Comparison of ENCODE assay signal across 8 mouse cellular contexts in the genomic region with DNA sequence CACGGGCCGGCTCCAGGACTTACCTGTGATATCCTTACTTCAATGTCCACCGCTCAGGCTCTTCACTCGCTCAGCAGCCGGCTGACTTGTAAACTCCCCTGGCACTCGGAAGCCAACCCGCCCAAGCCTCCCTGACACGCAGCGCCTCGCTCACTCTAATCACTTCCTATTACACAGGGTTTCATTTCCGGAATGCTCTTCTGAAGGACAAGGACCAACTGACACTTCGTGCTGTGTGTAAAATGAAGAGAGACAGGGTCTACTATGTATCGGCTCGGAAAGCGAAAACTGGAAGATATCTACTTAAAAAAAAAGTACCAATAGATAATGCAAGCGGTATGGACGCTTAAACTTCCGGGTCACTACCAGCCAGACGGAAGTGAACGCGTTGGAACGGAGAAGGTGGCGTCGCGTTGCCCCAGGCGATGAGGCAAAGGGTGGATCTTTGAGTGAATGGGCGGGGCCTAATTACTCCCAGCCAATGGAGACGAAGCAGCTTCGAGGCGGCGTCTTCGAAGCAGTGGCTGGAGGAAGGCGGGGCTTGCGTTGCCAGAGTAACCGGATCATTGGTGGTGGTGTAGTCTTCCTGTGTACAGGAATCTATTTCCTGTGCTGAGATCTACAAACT. TPM values are rescaled to one million over a fixed set of nuclear protein-coding genes. Genes with fewer than 3 reads are reported as not detected.
A peak's percentile ranks its signal among the peaks of the same experiment; 100 is the strongest.
DNase-seq lines count a peak whose midpoint lies in the region; ATAC-seq and TF ChIP-seq lines count a peak whose summit lies in the region.

A gene (minus strand): TSS at position 366 of the 628 bp plus-strand sequence.

- peak; percentile 99 for DNase-seq in CH12.LX (ENCODE audit: extremely low read depth)
- DNase-seq in c-Kit-positive CD71-positive TER-119-negative erythroid progenitor cells, embryonic 14.5 days (ENCODE audit: low read depth): peak; percentile 99
- DNase-seq in forebrain, embryonic 11.5 days (ENCODE audit: low spot score): peak; percentile 98
- peak; percentile 99 for DNase-seq in kidney, postnatal 36 days
- DNase-seq in telencephalon, adult 2 months (ENCODE audit: low read depth, low spot score): peak; percentile 98

- H3K79me2 ChIP-seq in CH12.LX (replicated peaks; ENCODE audit: control insufficient read depth, extremely low read depth, insufficient read depth, poor library complexity, severe bottlenecking): peaks cover 9% of the 10 kb centered on the region

- peak; percentile 99 for ATAC-seq in forebrain, embryonic 11.5 days (replicated peaks; ENCODE audit: low FRiP score)
- peak; percentile 98 for ATAC-seq in heart, embryonic 16.5 days (replicated peaks; ENCODE audit: extremely low read depth, insufficient read depth, low FRiP score)
- ATAC-seq in liver, embryonic 15.5 days (ENCODE audit: insufficient read depth): peak; percentile 99
- peak; percentile 98 for ATAC-seq in neural tube, embryonic 12.5 days (ENCODE audit: low FRiP score, low read depth)

- no peaks in the 10 kb centered on the region for H3K27me3 ChIP-seq in CH12.LX (replicated peaks)
- no peaks in the 10 kb centered on the region for H3K27me3 ChIP-seq in forebrain, embryonic 11.5 days (ENCODE audit: control insufficient read depth, insufficient read depth, low read length)
- no peaks in the 10 kb centered on the region for H3K27me3 ChIP-seq in heart, embryonic 16.5 days (ENCODE audit: control insufficient read depth, insufficient read depth, low read length)
- H3K27me3 ChIP-seq in liver, embryonic 15.5 days: no peaks in the 10 kb centered on the region
- H3K27me3 ChIP-seq in neural tube, embryonic 12.5 days (replicated peaks): no peaks in the 10 kb centered on the region

- no peak for TF ChIP-seq RAD21 in CH12.LX (IDR thresholded peaks at IDR 0.05; ENCODE audit: low read depth, low read length)

- peak within 1 kb of the TSS; percentile 85 for H3K4me2 ChIP-seq in CH12.LX (ENCODE audit: insufficient read depth, low read depth, poor library complexity, severe bottlenecking)
- H3K4me2 ChIP-seq in forebrain, embryonic 11.5 days (ENCODE audit: low read depth, low read length, severe bottlenecking): peak within 1 kb of the TSS; percentile 72
- H3K4me2 ChIP-seq in heart, embryonic 16.5 days (ENCODE audit: low read depth, low read length): peak within 1 kb of the TSS; percentile 76
- peak within 1 kb of the TSS; percentile 89 for H3K4me2 ChIP-seq in liver, embryonic 15.5 days
- peak within 1 kb of the TSS; percentile 92 for H3K4me2 ChIP-seq in neural tube, embryonic 12.5 days (replicated peaks)

- TF ChIP-seq EP300 in CH12.LX (IDR thresholded peaks at IDR 0.05; ENCODE audit: low read length): no peak

- WGBS in forebrain, embryonic 11.5 days: under 1% methylated on average over 35 of the region's 35 CpGs
- under 1% methylated on average over 35 of the region's 35 CpGs for WGBS in heart, embryonic 16.5 days
- WGBS in liver, embryonic 15.5 days (ENCODE audit: insufficient replicate concordance): under 1% methylated on average over 35 of the region's 35 CpGs
- WGBS in neural tube, embryonic 12.5 days: under 1% methylated on average over 35 of the region's 35 CpGs

- H3K4me3 ChIP-seq in CH12.LX (replicated peaks in 1 of 3; ENCODE audit: low read depth in 2 of 3, low read length in 2 of 3, poor library complexity in 1 of 3): peak within 1 kb of the TSS; percentile 76 to 90 (median 85)
- H3K4me3 ChIP-seq in forebrain, embryonic 11.5 days (ENCODE audit: low read depth, low read length): peak within 1 kb of the TSS; percentile 70
- H3K4me3 ChIP-seq in heart, embryonic 16.5 days (ENCODE audit: low read length): peak within 1 kb of the TSS; percentile 81
- peak within 1 kb of the TSS; percentile 82 for H3K4me3 ChIP-seq in liver, embryonic 15.5 days (replicated peaks)
- H3K4me3 ChIP-seq in neural tube, embryonic 12.5 days: peak within 1 kb of the TSS; percentile 74

- in situ Hi-C loops in CH12.LX (cut with MboI; ENCODE audit: low pct_ligation_motif_present, low pct_unique_long_range_greater_than_20kb, low sequenced_read_pairs): loop anchor here (25.0 kb wide), 1 partner anchor 805 kb away; no protein-coding TSS in a partner anchor

- peak within 1 kb of the TSS; percentile 91 for H3K9ac ChIP-seq in CH12.LX (ENCODE audit: insufficient read depth, low read depth)
- peak within 1 kb of the TSS; percentile 68 for H3K9ac ChIP-seq in forebrain, embryonic 11.5 days (ENCODE audit: low read length)
- peak within 1 kb of the TSS; percentile 82 for H3K9ac ChIP-seq in heart, embryonic 16.5 days (ENCODE audit: low read length)
- H3K9ac ChIP-seq in liver, embryonic 15.5 days: peak within 1 kb of the TSS; percentile 77
- H3K9ac ChIP-seq in neural tube, embryonic 12.5 days: peak within 1 kb of the TSS; percentile 71

- dilution Hi-C loops in CH12.LX (cut with MboI; ENCODE audit: extremely low pct_ligation_motif_present, extremely low pct_unique_long_range_greater_than_20kb, low sequenced_read_pairs): no loop called here

- no peak for TF ChIP-seq CTCF in CH12.LX (conservative IDR thresholded peaks at IDR 0.05 in 1 of 2, IDR thresholded peaks at IDR 0.05 in 1 of 2; ENCODE audit: low read depth in 2 of 2, low read length in 2 of 2)

- H3K36me3 ChIP-seq in CH12.LX (replicated peaks in 1 of 2; ENCODE audit: control insufficient read depth in 1 of 2, insufficient read depth in 1 of 2, low read length in 1 of 2): peaks cover 2 to 35% of the 10 kb centered on the region in 2 experiments
- no peaks in the 10 kb centered on the region for H3K36me3 ChIP-seq in forebrain, embryonic 11.5 days (ENCODE audit: control insufficient read depth, insufficient read depth, low read length)
- peaks cover 6% of the 10 kb centered on the region for H3K36me3 ChIP-seq in heart, embryonic 16.5 days (ENCODE audit: control insufficient read depth, insufficient read depth)
- H3K36me3 ChIP-seq in liver, embryonic 15.5 days (replicated peaks): peaks cover 10% of the 10 kb centered on the region
- peaks cover 3% of the 10 kb centered on the region for H3K36me3 ChIP-seq in neural tube, embryonic 12.5 days

- peak; percentile 69 for TF ChIP-seq POLR2A in CH12.LX (IDR thresholded peaks at IDR 0.05; ENCODE audit: low read depth, low read length)

- peaks cover 0 to 21% of the 10 kb centered on the region in 2 experiments; a peak in 2 of 4 replicates for H3K4me1 ChIP-seq in CH12.LX (ENCODE audit: control insufficient read depth in 1 of 2, insufficient read depth in 2 of 2)
- H3K4me1 ChIP-seq in forebrain, embryonic 11.5 days (replicated peaks; ENCODE audit: control insufficient read depth, insufficient read depth, low read length): peaks cover 3% of the 10 kb centered on the region; the same call in 1 of the 2 replicates
- H3K4me1 ChIP-seq in heart, embryonic 16.5 days (ENCODE audit: control insufficient read depth, insufficient read depth, low read length): peaks cover 12% of the 10 kb centered on the region
- H3K4me1 ChIP-seq in liver, embryonic 15.5 days (replicated peaks): peaks cover 24% of the 10 kb centered on the region
- H3K4me1 ChIP-seq in neural tube, embryonic 12.5 days: peaks cover 12% of the 10 kb centered on the region

- H3K9me3 ChIP-seq in CH12.LX (replicated peaks; ENCODE audit: low read length): no peaks in the 10 kb centered on the region
- no peaks in the 10 kb centered on the region for H3K9me3 ChIP-seq in forebrain, embryonic 11.5 days (ENCODE audit: control insufficient read depth, low read length)
- H3K9me3 ChIP-seq in heart, embryonic 16.5 days (replicated peaks; ENCODE audit: control insufficient read depth, low read length): no peaks in the 10 kb centered on the region
- no peaks in the 10 kb centered on the region for H3K9me3 ChIP-seq in liver, embryonic 15.5 days (replicated peaks)
- H3K9me3 ChIP-seq in neural tube, embryonic 12.5 days: no peaks in the 10 kb centered on the region

- peak within 1 kb of the TSS; percentile 15 for H3K27ac ChIP-seq in CH12.LX (ENCODE audit: insufficient read depth, low read depth)
- no peak within 1 kb of the TSS for H3K27ac ChIP-seq in forebrain, embryonic 11.5 days (ENCODE audit: low read depth, low read length)
- H3K27ac ChIP-seq in heart, embryonic 16.5 days (ENCODE audit: low read length): peak within 1 kb of the TSS; percentile 66
- peak within 1 kb of the TSS; percentile 81 for H3K27ac ChIP-seq in liver, embryonic 15.5 days (replicated peaks)
- H3K27ac ChIP-seq in neural tube, embryonic 12.5 days: no peak within 1 kb of the TSS

TF ChIP-seq in CH12.LX, 34 proteins besides CTCF, POLR2A, EP300 and RAD21 (continues in another document):
- TF ChIP-seq SMC3 (IDR thresholded peaks at IDR 0.05; ENCODE audit: low read depth, low read length) (no peak), IRF4 (IDR thresholded peaks at IDR 0.05; ENCODE audit: low read depth, low read length) (peak; percentile 76), PAX5 (IDR thresholded peaks at IDR 0.05; ENCODE audit: low read length) (no peak), BHLHE40 (IDR thresholded peaks at IDR 0.05; ENCODE audit: low read depth, low read length) (no peak), MAZ (IDR thresholded peaks at IDR 0.05; ENCODE audit: low read depth, low read length) (0 out of 2 replicates have a peak, but pooled peaks have one; percentile 45), UBTF (IDR thresholded peaks at IDR 0.05; ENCODE audit: low read depth, low read length) (no peak), HCFC1 (IDR thresholded peaks at IDR 0.05; ENCODE audit: low read depth, low read length) (peak; percentile 90), KAT2A (IDR thresholded peaks at IDR 0.05; ENCODE audit: insufficient replicate concordance, low read length) (peak; percentile 89; the same call in 1 of the 2 replicates), CHD2 (IDR thresholded peaks at IDR 0.05; ENCODE audit: low read length) (peak; percentile 95), ZMIZ1 (IDR thresholded peaks at IDR 0.05; ENCODE audit: low read depth, low read length) (peak; percentile 65; the same call in 1 of the 2 replicates), ZNF384 (IDR thresholded peaks at IDR 0.05; ENCODE audit: low read depth, low read length) (peak; percentile 56; the same call in 1 of the 2 replicates), ZC3H11A (IDR thresholded peaks at IDR 0.05; ENCODE audit: low read depth, low read length) (no peak), ELF1 (IDR thresholded peaks at IDR 0.05; ENCODE audit: low read depth, low read length) (peak; percentile 93), E2F4 (IDR thresholded peaks at IDR 0.05; ENCODE audit: insufficient replicate concordance, low read depth, low read length) (peak; percentile 72; the same call in 1 of the 2 replicates), USF2 (conservative IDR thresholded peaks at IDR 0.05; ENCODE audit: low read depth, low read length) (no peak)

RNA-seq across cellular contexts. Expression of the gene that starts here (rescaled TPM):
- total RNA-seq in CH12.LX (2012; rRNA removed): 13.7 and 17.5 TPM in 2 replicates
- total RNA-seq in CH12.LX (2014; rRNA removed): 21.9 and 22.2 TPM in 2 replicates
- polyA plus RNA-seq in CH12.LX (2012; ENCODE audit: insufficient read length, low read depth): 18.8 and 24.7 TPM in 2 replicates
- polyA plus RNA-seq in forebrain, embryonic 11.5 days (2014; fragmentation: Nextera tagmentation; extraction: Ambion mirVana): 24.4 and 26.9 TPM in 2 replicates
- 27.8 and 30.2 TPM in 2 replicates for polyA plus RNA-seq in heart, embryonic 16.5 days (2015; fragmentation: Nextera tagmentation; extraction: Ambion mirVana)
- 8.8 and 9.2 TPM in 2 replicates for polyA plus RNA-seq in liver, embryonic 15.5 days (2015; fragmentation: Nextera tagmentation; extraction: Ambion mirVana)
- polyA plus RNA-seq in neural tube, embryonic 12.5 days (2016; fragmentation: Nextera tagmentation; extraction: Ambion mirVana): 29.2 and 30.6 TPM in 2 replicates

Comparison
In these comparisons a context has a peak if more than half of its experiments do, and no peak if none do; other contexts are left out.
1. H3K27ac ChIP-seq: peak in CH12.LX (single experiment), heart, embryonic 16.5 days (single experiment) and liver, embryonic 15.5 days (single experiment); none in forebrain, embryonic 11.5 days (single experiment) and neural tube, embryonic 12.5 days (single experiment).
2. Peak in every context shown above with its lines, with median percentiles within 50 percentile points of each other: DNase-seq, H3K4me2 ChIP-seq, H3K4me3 ChIP-seq, H3K9ac ChIP-seq and ATAC-seq.